Mouse (Mus musculus) adrenal gland, adult (tissue): Measurements from ENCODE around the gene Zbtb20.
A peak's percentile ranks its signal among the peaks of the same experiment; 100 is the strongest.

Experiments
- DNase-seq, 2 experiments: peaks; one replicate each; pipeline ENCODE4 v3.0.0; 2022 to 2023; ENCODE audit warnings: low spot score in 1 of 2; ENCODE audit not compliant: inconsistent age in 2 of 2

Zbtb20 gene

DNA sequence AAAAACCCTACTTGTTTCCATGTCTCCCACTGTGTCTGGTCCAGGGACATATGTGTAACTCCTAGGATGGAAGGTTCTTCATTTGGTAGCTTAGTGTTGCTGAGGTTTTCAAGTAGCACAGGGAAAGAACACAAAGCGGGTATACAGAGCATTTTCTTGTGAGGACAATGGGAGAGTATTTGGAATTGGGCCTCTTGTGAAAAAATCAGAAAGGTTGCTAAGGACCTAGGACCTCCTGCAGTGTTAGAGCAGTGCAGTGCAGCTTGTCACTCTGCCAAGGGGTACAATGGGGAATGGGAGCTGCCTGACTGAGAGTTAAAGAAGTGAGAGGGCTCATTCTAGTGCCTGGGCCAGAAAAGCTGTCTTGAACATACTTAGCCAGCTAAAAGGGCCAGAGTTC, 410.6 kb downstream of the Zbtb20 start:
- peak in 1 of 2 experiments; percentile 65 for DNase-seq

DNA sequence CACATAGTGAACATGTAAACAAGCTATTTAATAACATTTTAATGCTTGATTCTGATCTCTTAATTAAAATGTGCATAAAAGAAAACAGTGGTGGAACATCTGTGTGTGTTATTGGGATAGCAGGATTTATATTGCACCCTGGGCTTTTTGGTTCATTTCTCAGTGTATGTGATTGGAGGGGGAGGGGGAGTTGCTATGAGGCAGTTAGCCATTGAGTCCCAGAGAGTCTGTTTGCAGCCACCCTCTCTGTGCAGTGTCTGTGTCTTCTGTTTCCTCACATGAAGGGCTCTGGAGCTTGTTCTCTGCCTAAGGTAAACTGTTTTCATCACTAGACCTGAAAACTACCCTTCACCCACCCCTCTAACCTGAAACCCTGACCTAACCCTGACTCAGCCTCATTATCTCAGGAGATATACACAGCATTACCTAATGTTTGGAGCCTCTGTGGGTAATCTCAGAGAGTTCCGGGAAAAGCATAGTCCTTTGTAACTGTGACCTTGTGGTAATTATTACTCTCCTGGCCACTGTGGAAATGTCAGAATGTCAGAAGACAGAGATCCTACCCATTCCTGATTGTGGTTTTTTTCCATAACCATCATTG, 411.2 kb downstream of the Zbtb20 start:
- peak; percentile 20 to 83 for DNase-seq

GRCm38 (mm10) chr16:43291423-43291822, 415.7 kb downstream of the Zbtb20 start:
- DNase-seq: no peak

GRCm38 (mm10) chr16:43297953-43298596, 422.4 kb downstream of the Zbtb20 start:
- DNase-seq: no peak

DNA sequence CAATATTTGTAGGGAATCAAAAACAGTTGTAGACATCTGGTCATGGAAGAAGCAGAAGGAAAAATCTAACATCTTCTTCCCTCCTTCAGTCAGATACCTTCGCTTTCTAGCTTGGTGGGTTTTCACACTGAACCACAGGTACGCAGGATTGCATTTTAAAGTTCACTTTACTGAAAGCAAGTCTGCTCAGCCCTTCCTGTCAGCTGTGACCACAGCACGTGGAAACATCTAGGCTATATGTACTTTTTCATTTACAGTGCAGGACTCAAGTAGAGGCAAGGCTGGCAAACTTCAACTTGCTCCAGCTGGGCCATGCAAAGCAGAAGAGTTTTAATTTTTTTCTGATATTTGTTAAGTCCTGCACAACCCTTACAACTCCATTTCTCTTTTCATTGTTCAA, 424.7 kb downstream of the Zbtb20 start:
- DNase-seq: no peak

DNA sequence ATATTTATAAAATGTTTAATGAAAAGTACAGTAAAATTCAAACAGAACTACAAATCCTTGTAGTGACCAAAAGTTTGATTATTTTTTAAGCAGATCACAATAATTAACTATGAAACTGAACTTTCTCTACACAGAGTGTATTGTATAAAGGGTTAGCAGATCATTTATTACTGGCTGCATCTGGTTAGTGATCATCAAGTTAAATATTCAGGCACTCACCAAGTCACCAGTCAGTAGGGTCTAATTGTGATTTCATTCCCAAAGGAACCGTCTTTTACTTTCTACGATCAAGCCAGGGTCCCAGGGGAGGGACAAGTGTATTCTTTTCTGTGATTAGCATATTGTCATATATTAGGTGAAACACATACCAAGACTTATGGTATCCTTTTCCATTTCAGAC, 426.5 kb downstream of the Zbtb20 start:
- DNase-seq: no peak

DNA sequence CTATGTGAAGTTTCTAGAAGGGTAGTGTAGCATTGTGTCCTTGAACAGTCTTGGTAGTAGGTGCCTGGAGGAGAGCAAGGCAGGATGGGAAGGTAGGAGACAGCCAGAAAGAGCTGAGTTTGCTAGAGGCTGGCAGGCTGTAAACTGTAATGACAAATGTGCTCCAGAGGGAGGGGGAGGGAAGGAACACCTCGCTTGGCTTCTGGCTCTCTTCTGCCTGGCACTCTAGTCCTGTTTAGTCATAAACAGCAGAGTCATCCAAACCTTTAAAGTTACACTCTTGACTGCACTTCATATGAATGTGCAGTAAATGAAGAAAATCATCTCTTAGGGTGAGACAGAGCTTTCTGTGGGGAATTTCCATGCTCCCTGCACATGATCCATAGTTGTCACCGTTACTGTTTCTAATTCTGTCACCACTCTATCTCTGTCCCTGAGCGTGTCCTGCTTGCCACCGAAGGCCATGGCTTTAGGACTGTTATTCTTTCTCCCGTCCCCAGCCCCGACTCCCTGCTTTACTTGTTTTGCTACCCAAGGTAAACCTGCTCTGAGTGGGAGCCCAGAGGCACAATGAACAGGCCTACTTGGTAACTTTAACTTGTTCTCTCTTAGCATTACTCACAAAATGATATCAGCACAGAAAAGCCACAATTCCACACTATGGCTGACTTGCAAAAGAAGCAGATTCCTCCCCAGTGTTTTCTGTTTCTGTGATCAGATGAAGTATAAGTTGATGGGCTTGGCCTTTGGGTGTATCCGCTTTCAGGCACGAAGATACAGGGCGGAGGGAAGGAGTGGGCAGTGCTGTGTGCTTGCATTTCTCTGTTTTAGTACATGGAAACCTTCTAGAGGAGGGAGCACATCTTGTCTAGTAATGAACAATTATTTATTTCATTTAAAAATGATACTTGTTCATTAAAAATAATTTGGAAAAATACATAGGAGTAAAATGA, 427.8 kb downstream of the Zbtb20 start:
- DNase-seq: peak; percentile 78 to 92

- no peak for DNase-seq
These were observed 434.3 kb downstream of the Zbtb20 start for GRCm38 (mm10) chr16:43309968-43310431.

DNA sequence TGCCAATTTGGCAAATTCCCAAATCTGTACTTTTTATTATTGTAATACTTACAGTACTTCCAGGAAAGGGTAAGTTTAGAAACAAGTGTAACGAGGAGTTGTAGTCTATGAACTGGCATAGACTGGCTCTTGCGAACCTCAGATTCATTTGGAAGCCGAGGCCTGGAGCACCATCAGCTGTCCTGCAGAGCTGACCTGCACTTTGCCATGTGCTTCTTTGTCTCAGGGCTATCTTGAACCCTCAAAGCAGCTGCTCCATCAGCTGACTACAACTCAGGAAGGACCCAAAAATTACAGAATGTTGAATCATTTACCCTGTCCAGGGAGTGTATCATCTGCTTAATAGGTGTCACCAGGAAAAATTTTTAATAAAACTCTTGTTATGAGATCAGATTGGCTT, 448.3 kb downstream of the Zbtb20 start:
- no peak for DNase-seq

DNA sequence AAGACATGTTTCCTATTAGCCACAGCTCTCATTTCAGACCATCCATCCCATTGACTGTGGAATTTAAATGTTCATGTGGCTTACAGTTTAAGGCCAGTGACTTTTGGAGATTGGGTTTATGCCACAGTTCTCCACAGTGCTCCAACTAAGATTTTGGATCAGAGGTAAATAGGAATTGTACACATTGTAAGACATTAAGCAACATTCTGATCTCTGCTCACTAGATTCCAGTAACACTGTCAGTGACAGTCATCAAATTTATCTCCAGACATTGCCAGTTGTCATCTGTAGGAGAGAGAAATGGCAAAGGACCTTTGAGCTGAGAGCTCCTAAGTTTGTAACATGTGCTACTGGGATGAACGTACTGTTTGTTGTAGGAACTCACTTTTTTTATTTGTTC, 452.5 kb downstream of the Zbtb20 start:
- DNase-seq: no peak

- no peak for DNase-seq
These were observed 454.5 kb downstream of the Zbtb20 start for GRCm38 (mm10) chr16:43330206-43330605.

DNA sequence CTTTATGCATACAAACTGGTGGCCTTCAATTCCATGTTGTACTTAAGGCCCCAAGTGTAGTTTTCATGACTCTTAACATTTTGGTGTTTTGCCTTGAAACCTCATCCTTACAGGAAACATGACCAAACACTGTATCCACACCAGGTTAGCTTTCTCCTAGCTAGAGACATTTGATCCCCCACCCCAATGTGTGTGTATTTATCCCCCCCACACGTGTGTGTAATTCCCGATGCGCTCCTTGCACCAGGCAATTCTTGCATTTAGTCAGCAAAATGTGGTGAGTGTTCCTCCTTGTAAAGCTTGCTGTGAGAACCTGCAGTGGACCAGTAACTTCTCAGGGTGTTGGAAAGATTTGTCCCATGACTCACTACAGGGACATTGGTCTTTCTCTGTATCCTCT, 455.8 kb downstream of the Zbtb20 start:
- no peak for DNase-seq

DNA sequence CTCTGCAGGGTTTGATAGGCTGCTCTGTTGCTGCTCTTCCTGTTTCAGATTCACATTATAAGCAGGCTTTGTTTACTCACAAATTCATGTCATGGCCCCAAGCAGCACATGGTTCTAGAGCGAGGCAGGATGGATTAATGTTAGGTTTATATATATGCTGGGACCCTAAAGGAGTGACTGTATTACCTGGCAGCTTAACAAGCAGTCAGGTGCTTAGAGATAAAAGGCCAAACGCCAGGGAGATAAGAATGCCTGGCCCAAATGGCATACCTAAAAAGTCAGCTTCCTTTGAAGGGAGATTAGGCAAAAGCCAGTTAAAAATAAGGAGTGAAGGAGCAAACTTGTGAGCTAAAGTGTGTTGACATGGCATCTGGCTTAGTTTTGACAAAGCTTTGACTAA, 457.1 kb downstream of the Zbtb20 start:
- peak in 1 of 2 experiments; percentile 57 for DNase-seq

- peak in 1 of 2 experiments; percentile 54 for DNase-seq
These were observed 457.6 kb downstream of the Zbtb20 start for GRCm38 (mm10) chr16:43333265-43333664.

GRCm38 (mm10) chr16:43334411-43335150, 458.9 kb downstream of the Zbtb20 start:
- peak in 1 of 2 experiments; percentile 80 for DNase-seq

DNA sequence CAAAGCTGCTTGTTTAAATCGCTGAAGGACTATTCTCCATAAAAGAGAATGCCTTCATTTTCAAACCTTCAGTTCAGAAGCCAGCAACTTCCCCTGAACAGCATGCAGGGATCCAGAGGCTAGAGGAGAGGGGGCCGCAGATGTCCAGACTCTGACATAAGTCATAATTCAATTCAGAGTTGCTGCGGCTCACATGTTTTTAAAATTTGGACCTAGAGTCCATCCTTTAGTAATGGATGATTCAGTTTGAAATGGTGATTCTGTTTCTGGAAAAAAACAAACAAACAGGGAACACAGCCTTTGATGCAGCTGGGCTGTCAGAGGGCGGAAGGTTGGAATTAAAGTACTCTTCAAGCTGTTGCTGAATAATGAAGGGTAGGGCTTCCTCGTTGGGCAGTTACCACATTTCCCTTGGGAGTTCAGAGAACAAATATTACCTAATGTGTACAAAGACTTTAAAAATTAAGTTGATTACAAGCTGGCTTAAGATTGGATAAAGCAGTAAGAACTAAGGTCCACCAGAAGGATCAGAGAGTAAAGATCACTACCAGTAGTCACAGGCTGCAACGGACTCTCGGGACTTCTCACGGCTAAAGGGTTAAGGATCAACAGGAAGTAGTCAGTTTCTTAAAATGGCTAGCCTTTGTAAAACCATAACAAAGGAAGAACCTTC, 459.6 kb downstream of the Zbtb20 start:
- DNase-seq: peak in 1 of 2 experiments; percentile 75

DNA sequence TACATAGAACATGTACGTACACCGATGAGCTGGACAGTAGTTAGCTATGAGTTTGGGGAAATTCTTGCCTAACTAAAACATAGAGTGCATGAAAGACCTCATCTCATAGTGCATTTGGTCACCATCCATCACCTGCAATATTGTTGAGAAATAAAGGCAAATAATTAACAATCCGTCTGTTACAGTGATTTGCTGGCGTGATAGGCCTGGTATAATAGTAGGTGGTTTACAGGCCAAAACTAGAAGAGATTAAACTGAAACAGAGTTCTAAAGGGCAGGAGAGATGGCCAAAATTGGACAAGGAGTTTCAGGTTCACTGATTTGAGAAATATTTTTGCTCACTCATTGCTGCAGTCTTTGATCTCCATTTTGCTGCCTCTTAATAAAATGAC, 460.1 kb downstream of the Zbtb20 start:
- DNase-seq: no peak

DNA sequence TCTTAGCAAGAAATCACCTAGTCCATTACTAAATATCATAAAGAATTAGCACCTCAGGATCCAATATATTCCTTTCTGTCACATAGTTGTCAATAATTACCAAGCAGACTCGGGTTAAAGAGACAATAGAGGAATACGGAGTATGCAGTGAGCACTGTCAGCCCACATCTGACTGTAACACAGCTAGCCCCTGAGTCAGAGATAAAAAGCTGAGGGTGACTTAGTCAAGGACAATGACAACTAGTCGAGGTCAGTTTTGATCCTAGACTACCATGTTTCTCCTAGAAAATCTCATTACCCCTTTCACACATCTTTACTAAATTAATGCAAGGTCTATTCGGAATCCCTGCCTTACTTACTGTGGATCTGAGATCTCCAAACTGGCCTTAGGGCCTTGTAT, 465.0 kb downstream of the Zbtb20 start:
- peak in 1 of 2 experiments; percentile 59 for DNase-seq

- DNase-seq: no peak
These were observed 466.3 kb downstream of the Zbtb20 start for GRCm38 (mm10) chr16:43341916-43342455.

GRCm38 (mm10) chr16:43346094-43346493, 470.4 kb downstream of the Zbtb20 start:
- DNase-seq: no peak
